Mouse (Mus musculus) embryonic facial prominence, embryonic 13.5 days (tissue): ENCODE data around the gene Btf3. TPM values are rescaled to one million over a fixed set of nuclear protein-coding genes. Genes with fewer than 3 reads are reported as not detected.
A peak's percentile ranks its signal among the peaks of the same experiment; 100 is the strongest.

ENCODE experiments used
- ATAC-seq: fragments of 200-750 bp; cut with Nextera tagmentation; 2 replicates; pipeline ENCODE4 v1.8.0; 2017; ENCODE audit warnings: low read depth; ENCODE audit not compliant: insufficient number of reproducible peaks, insufficient read depth, low FRiP score, low TSS enrichment
- H3K27ac ChIP-seq: fragments of 300-500 bp; sonication (generic); 2 replicates; pipeline ENCODE4 v1.5.1; 2015; ENCODE audit warnings: moderate library complexity, mild to moderate bottlenecking, inconsistent platforms
- H3K27me3 ChIP-seq: fragments of 300-500 bp; sonication (generic); 2 replicates; pipeline ENCODE4 v1.6.1; 2015; ENCODE audit warnings: mild to moderate bottlenecking, inconsistent platforms
- H3K36me3 ChIP-seq: fragments of 300-500 bp; sonication (generic); 2 replicates; pipeline ENCODE4 v1.6.1; 2015; ENCODE audit warnings: mild to moderate bottlenecking, inconsistent platforms
- H3K4me1 ChIP-seq: fragments of 300-500 bp; sonication (generic); 2 replicates; pipeline ENCODE4 v1.6.1; 2015; ENCODE audit warnings: inconsistent platforms
- H3K4me2 ChIP-seq: fragments of 300-500 bp; sonication (generic); 2 replicates; pipeline ENCODE4 v1.6.1; 2015; ENCODE audit warnings: moderate library complexity, mild to moderate bottlenecking, inconsistent platforms
- H3K4me3 ChIP-seq: fragments of 300-500 bp; sonication (generic); 2 replicates; pipeline ENCODE4 v1.5.1; 2015; ENCODE audit warnings: mild to moderate bottlenecking, inconsistent platforms
- H3K9ac ChIP-seq: fragments of 300-500 bp; sonication (generic); 2 replicates; pipeline ENCODE4 v1.6.1; 2015; ENCODE audit warnings: mild to moderate bottlenecking, inconsistent platforms
- H3K9me3 ChIP-seq: fragments of 300-500 bp; sonication (generic); 2 replicates; pipeline ENCODE4 v1.6.1; 2016; ENCODE audit warnings: inconsistent platforms
- WGBS: fragments of 180-500 bp; shearing (Covaris S2); methylation state at CpG from one replicate; pipeline ENCODE4 v1.1.7; 2015; ENCODE audit warnings: mixed read lengths; 5-methylcytosine and 5-hydroxymethylcytosine counted together
- polyA plus RNA-seq: library from polyadenylated mRNA; unstranded; fragments of >200 nt; fragmentation: Nextera tagmentation; extraction: Ambion mirVana; gene quantifications from 2 replicates; pipeline ENCODE4 v1.2.1, GENCODE M21; 2015

Btf3 gene
- polyA plus RNA-seq, 1 experiment from 2014 or later: 786 TPM

DNA sequence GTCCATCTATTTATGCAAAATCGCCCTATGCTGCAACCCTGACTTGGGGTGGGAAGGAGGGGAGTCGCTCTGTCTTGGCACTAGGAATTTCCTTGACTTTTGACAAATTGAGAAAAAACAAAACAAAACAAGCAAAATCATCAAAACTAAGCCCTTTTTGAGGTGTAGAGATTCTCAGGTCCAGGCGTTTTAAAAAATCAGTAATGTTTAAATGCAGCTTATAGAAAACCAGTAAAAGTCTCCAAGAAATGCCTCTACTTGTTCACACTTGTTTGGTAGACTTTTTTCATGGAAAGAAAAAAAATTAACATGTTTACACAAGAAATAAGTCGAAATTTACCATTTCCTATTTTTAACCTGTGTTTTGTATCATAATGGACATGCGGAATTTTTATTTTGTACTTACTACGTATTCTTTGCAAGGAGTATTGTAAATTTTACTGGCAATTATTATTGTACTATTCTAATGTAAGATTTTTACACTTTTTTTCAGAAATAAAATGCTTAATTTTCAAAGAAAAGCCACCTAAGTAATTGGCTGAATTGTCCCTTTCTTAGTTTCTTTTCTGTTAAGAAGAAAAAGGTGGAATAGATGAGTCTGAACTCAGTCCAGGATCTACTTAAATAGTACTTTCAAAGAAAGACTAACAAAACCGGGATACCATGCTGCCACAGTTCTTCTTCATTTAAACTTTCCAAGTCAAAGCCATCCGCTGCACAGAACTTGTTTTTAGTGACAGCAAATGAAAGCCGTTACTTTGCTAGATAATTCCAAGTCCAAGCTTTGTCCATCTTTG lies 39.6 kb upstream of the Btf3 start:
- no peaks in the 10 kb centered on the region for H3K9me3 ChIP-seq
- peak overlapping the region; percentile 81 for H3K4me2 ChIP-seq
- peak overlapping the region; percentile 82 for H3K9ac ChIP-seq
- 7% methylated on average over 9 of the region's 9 CpGs for WGBS
- H3K4me1 ChIP-seq: peaks cover 26% of the 10 kb centered on the region
- no peaks in the 10 kb centered on the region for H3K36me3 ChIP-seq
- H3K4me3 ChIP-seq: peak overlapping the region; percentile 64
- ATAC-seq: no peak
- no peak overlapping the region for H3K27ac ChIP-seq
- H3K27me3 ChIP-seq: peaks cover 89% of the 10 kb centered on the region

GRCm38 (mm10) chr13:98355559-98356111 lies 38.8 kb upstream of the Btf3 start:
- Histone ChIP-seq H3K4me1 (peaks cover 26% of the 10 kb centered on the region), H3K27me3 (peaks cover 89% of the 10 kb centered on the region), H3K27ac (peak overlapping the region; percentile 78; the same call in 1 of the 2 replicates), H3K36me3 (no peaks in the 10 kb centered on the region), H3K9me3 (no peaks in the 10 kb centered on the region), H3K9ac (peak overlapping the region; percentile 82), H3K4me2 (peak overlapping the region; percentile 81), H3K4me3 (peak overlapping the region; percentile 64)
- WGBS: under 1% methylated on average over 72 of the region's 81 CpGs
- ATAC-seq: no peak

- H3K9ac ChIP-seq: peak overlapping the region; percentile 82
- H3K9me3 ChIP-seq: no peaks in the 10 kb centered on the region
- peaks cover 89% of the 10 kb centered on the region for H3K27me3 ChIP-seq
- H3K27ac ChIP-seq: peak overlapping the region; percentile 78
- peak overlapping the region; percentile 64 for H3K4me3 ChIP-seq
- peak overlapping the region; percentile 81 for H3K4me2 ChIP-seq
- WGBS: under 1% methylated on average over 90 of the region's 102 CpGs
- H3K4me1 ChIP-seq: peaks cover 26% of the 10 kb centered on the region
- 0 out of 2 replicates have a peak, but pooled peaks have one; percentile 2 for ATAC-seq
- H3K36me3 ChIP-seq: no peaks in the 10 kb centered on the region
Measured at GRCm38 (mm10) chr13:98354871-98355558, 38.2 kb upstream of the Btf3 start.

DNA sequence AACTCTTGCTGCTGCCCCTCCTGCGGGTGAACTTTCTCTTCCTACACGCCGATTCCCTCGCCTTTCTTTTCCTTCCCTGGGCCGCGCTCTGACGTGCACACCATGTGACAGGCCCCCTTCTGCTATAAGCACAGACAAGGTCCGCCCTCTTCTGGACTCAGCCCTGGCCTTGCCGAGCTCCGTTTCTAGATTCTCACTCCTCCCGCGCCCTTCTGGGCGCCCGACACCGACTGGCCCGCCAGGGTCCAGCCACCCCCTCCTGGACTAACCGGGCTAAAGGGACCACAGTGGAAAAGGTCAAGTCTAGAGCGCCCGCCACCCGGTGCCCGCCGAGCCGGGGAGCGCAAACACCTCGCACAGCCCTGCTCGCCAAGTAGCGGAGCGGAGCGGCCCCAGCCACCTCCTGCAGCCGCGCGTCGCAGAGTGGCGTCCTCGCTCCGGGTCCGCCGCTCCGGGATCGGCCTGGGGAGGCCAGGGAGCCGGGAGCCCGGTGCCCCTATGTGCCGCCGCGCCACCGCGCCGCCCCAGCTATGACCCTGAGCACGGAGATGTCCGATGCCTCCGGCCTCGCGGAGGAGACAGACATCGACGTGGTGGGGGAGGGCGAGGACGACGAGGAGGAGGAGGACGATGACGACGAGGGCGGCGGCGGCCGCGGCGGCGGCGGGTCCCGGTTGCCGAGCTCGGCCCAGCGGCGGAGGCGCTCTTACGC lies 37.4 kb upstream of the Btf3 start, which contains the start of gene Foxd1:
Gene Foxd1, plus strand, starts transcription at position 153 of the 712 bp plus-strand sequence.
- peak within 1 kb of the TSS; percentile 81 for H3K4me2 ChIP-seq
- peak within 1 kb of the TSS; percentile 78 for H3K27ac ChIP-seq
- under 1% methylated on average over 74 of the region's 76 CpGs for WGBS
- H3K4me3 ChIP-seq: peak within 1 kb of the TSS; percentile 64
- peaks cover 26% of the 10 kb centered on the region for H3K4me1 ChIP-seq
- H3K9ac ChIP-seq: peak within 1 kb of the TSS; percentile 82
- no peaks in the 10 kb centered on the region for H3K9me3 ChIP-seq
- peaks cover 89% of the 10 kb centered on the region for H3K27me3 ChIP-seq
- no peaks in the 10 kb centered on the region for H3K36me3 ChIP-seq
- ATAC-seq: peak; percentile 89

- Histone ChIP-seq H3K9me3 (no peaks in the 10 kb centered on the region), H3K27ac (peak overlapping the region; percentile 78; the same call in 1 of the 2 replicates), H3K4me1 (peaks cover 26% of the 10 kb centered on the region), H3K4me2 (peak overlapping the region; percentile 81), H3K9ac (peak overlapping the region; percentile 82; the same call in 1 of the 2 replicates), H3K4me3 (peak overlapping the region; percentile 64), H3K36me3 (no peaks in the 10 kb centered on the region), H3K27me3 (peaks cover 89% of the 10 kb centered on the region)
- ATAC-seq: no peak
- under 1% methylated on average over 13 of the region's 13 CpGs for WGBS
Measured at GRCm38 (mm10) chr13:98353709-98354089, 36.9 kb upstream of the Btf3 start.

- WGBS: 11% methylated on average over 14 of the region's 14 CpGs
- Histone ChIP-seq H3K4me2 (no peak overlapping the region), H3K27ac (no peak overlapping the region), H3K36me3 (no peaks in the 10 kb centered on the region), H3K4me3 (no peak overlapping the region), H3K9me3 (no peaks in the 10 kb centered on the region), H3K4me1 (peaks cover 26% of the 10 kb centered on the region), H3K27me3 (peaks cover 80% of the 10 kb centered on the region), H3K9ac (no peak overlapping the region)
- no peak for ATAC-seq
Measured at GRCm38 (mm10) chr13:98352381-98352975, 35.7 kb upstream of the Btf3 start.

DNA sequence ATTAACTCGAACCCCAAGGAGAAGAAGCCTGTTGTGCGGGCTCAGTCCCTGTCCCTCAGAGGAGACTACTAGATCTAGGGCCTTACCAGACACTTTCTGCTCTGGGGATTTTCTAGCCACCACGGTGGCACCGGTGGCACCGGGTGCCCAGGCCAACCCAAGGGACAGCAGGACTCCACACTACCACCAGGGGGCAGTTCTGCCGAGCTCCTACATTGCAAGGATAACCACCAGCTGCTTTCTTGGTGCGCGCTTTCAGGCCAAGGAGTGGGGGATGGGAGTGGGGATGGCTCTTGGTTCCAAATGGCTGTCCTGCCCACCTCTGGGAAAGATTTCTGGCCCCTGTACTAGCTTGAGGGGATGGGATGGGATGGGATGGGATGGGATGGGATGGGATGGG lies 34.7 kb upstream of the Btf3 start:
- Histone ChIP-seq H3K4me1 (peaks cover 26% of the 10 kb centered on the region), H3K4me3 (no peak overlapping the region), H3K27me3 (peaks cover 79% of the 10 kb centered on the region), H3K9me3 (no peaks in the 10 kb centered on the region), H3K36me3 (no peaks in the 10 kb centered on the region), H3K9ac (no peak overlapping the region), H3K27ac (no peak overlapping the region), H3K4me2 (no peak overlapping the region)
- WGBS: 9% methylated on average over 8 of the region's 8 CpGs
- no peak for ATAC-seq

DNA sequence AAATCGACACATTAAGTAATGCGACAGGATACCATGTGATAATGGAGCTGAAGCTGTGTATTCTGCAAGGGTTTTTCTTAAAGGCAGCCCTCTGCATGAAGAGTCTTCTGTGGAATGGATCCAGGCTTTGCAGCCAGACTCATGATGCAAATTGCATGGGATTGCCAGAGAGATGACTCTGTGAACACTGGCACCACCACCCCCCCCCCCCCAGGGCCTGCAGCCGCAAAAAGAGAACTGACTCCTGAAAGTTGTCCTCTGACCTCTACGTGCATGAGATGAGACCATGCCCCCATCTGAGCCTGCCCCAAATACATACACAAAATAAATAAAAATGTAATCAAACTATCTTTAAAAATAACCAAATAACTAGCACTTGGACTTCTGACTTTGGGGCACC lies 32.7 kb upstream of the Btf3 start:
- no peaks in the 10 kb centered on the region for H3K9me3 ChIP-seq
- no peak overlapping the region for H3K4me2 ChIP-seq
- WGBS: 57% methylated on average over 4 of the region's 4 CpGs
- H3K27ac ChIP-seq: no peak overlapping the region
- H3K9ac ChIP-seq: no peak overlapping the region
- no peaks in the 10 kb centered on the region for H3K36me3 ChIP-seq
- no peak overlapping the region for H3K4me3 ChIP-seq
- H3K4me1 ChIP-seq: peaks cover 10% of the 10 kb centered on the region
- no peak for ATAC-seq
- H3K27me3 ChIP-seq: peaks cover 73% of the 10 kb centered on the region

DNA sequence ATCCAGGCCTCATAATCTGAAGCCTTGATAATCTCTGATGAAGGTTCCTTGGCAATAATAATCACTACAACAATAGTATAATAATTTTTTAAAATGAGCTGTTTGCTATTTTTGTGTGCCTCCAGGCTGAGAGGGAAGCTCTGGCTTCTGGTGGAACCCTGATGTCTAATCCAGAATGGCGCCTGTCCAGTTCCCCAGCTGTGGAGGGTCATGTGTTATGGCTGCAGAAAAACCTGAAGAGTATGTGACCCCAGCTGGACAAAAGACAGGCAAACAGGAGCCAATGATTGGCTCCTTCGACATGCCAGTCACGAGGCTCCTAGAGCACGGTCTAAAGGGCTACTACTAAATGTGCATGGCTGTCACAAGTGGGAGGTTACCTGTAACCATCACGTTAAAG lies 23.7 kb upstream of the Btf3 start:
- no peak overlapping the region for H3K27ac ChIP-seq
- ATAC-seq: no peak
- no peak overlapping the region for H3K9ac ChIP-seq
- H3K4me3 ChIP-seq: no peak overlapping the region
- H3K9me3 ChIP-seq: no peaks in the 10 kb centered on the region
- no peaks in the 10 kb centered on the region for H3K36me3 ChIP-seq
- no peak overlapping the region for H3K4me2 ChIP-seq
- H3K27me3 ChIP-seq: peaks cover 9% of the 10 kb centered on the region
- 74% methylated on average over 5 of the region's 5 CpGs for WGBS
- H3K4me1 ChIP-seq: no peaks in the 10 kb centered on the region

DNA sequence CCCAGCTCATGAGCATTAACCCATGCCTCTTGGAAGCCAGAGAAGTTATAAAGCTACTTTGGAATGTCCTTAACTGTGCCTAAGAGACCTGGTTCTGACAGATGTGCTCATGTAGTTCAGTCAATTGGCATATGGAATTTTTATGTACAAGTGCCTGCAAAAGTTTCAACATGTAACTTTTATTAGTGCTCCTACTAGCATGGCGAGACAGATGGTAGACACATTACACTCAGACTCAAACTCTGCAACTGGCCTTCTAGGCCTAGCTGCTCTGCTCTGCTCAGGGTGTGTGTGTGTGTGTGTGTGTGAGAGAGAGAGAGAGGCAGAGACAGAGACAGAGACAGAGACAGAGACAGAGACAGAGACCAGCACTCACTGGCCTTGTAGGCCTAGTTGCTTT lies 19.4 kb upstream of the Btf3 start:
- Histone ChIP-seq H3K36me3 (no peaks in the 10 kb centered on the region), H3K4me1 (no peaks in the 10 kb centered on the region), H3K9ac (no peak overlapping the region), H3K4me2 (no peak overlapping the region), H3K9me3 (no peaks in the 10 kb centered on the region), H3K4me3 (no peak overlapping the region), H3K27me3 (no peaks in the 10 kb centered on the region; the same call in 1 of the 2 replicates), H3K27ac (no peak overlapping the region)
- ATAC-seq: no peak
- WGBS: 70% methylated on average over 1 of the region's 1 CpGs

DNA sequence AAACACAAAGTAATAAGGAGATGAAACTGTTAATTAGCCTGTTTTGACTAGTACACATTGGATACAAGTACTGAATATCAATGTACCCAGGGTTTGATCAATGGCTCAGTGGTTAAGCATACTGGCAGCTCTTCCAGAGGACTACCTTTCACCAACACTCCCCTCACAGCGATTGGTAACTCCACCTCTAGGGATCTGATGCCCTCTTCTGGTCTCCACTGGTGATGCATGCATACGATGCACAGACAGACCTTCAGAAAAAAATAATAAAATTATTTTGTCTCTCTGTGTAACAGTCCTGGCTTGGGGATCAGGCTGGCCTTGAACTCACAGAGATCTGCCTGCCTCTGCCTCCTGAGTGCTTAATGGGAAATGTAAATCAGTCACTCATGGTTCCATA lies 15.3 kb upstream of the Btf3 start:
- Histone ChIP-seq H3K9me3 (no peaks in the 10 kb centered on the region), H3K27ac (no peak overlapping the region), H3K4me2 (no peak overlapping the region), H3K36me3 (no peaks in the 10 kb centered on the region), H3K9ac (no peak overlapping the region), H3K4me1 (no peaks in the 10 kb centered on the region), H3K27me3 (no peaks in the 10 kb centered on the region), H3K4me3 (no peak overlapping the region)
- 53% methylated on average over 2 of the region's 2 CpGs for WGBS
- ATAC-seq: no peak
